Mouse (Mus musculus) heart, postnatal 0 days (tissue): ENCODE measurements around the gene Cd5. TPM values are rescaled to one million over a fixed set of nuclear protein-coding genes. Genes with fewer than 3 reads are reported as not detected.

Experiments
- ATAC-seq: fragments of 200-750 bp; cut with Nextera tagmentation; 2 replicates; pipeline ENCODE4 v1.8.0; 2017; ENCODE audit warnings: low read depth, moderate number of reproducible peaks, moderate library complexity; ENCODE audit not compliant: insufficient read depth
- DNase-seq: peaks from one replicate; pipeline ENCODE4 v3.0.0-alpha.2; 2016; ENCODE audit warnings: low spot score
- H3K27ac ChIP-seq: fragments of 300-500 bp; sonication (generic); 2 replicates; pipeline ENCODE4 v1.5.1; 2014; ENCODE audit warnings: low read depth, mild to moderate bottlenecking
- H3K27me3 ChIP-seq: fragments of 300-500 bp; sonication (generic); 2 replicates; pipeline ENCODE4 v1.6.1; 2014; ENCODE audit warnings: low read length, mixed read lengths; ENCODE audit not compliant: control insufficient read depth, insufficient read depth
- H3K36me3 ChIP-seq: fragments of 300-500 bp; sonication (generic); replicated peaks from 2 replicates; pipeline ENCODE4 v1.6.1; 2014; ENCODE audit warnings: low read length, mixed read lengths; ENCODE audit not compliant: control insufficient read depth, insufficient read depth
- H3K4me1 ChIP-seq: fragments of 300-500 bp; sonication (generic); 2 replicates; pipeline ENCODE4 v1.6.1; 2014; ENCODE audit warnings: antibody characterized with exemption; ENCODE audit not compliant: control insufficient read depth, insufficient read depth
- H3K4me2 ChIP-seq: fragments of 300-500 bp; sonication (generic); 2 replicates; pipeline ENCODE4 v1.6.1; 2014; ENCODE audit warnings: low read depth, mild to moderate bottlenecking, low read length, moderate library complexity
- H3K4me3 ChIP-seq: fragments of 300-500 bp; sonication (generic); 2 replicates; pipeline ENCODE4 v1.5.1; 2014; ENCODE audit warnings: low read depth, low read length
- H3K9ac ChIP-seq: fragments of 300-500 bp; sonication (generic); replicated peaks from 2 replicates; pipeline ENCODE4 v1.6.1; 2014; ENCODE audit warnings: low read depth, low read length, mixed read lengths
- H3K9me3 ChIP-seq: fragments of 300-500 bp; sonication (generic); replicated peaks from 2 replicates; pipeline ENCODE4 v1.6.1; 2016; ENCODE audit warnings: low read length; ENCODE audit not compliant: control insufficient read depth
- CTCF ChIP-seq: IDR thresholded peaks from 2 replicates; pipeline ENCODE4 v1.5.1; 2016; ENCODE audit warnings: antibody characterized with exemption, control low read depth, low read depth
- EP300 ChIP-seq: IDR thresholded peaks from 2 replicates; pipeline ENCODE4 v1.6.1; 2016; ENCODE audit warnings: antibody characterized with exemption, low read depth
- WGBS: fragments of 180-500 bp; shearing (Covaris S2); extraction: QIAGEN DNeasy Blood & Tissue Kit; methylation state at CpG from one replicate; pipeline ENCODE4 v1.1.7; 2014; 5-methylcytosine and 5-hydroxymethylcytosine counted together
- polyA plus RNA-seq: library from polyadenylated mRNA; unstranded; fragments of >200 nt; fragmentation: Nextera tagmentation; extraction: Ambion mirVana; gene quantifications from 2 replicates; pipeline ENCODE4 v1.2.1, GENCODE M21; 2015
- total RNA-seq: library from RNA; depleted of rRNA; stranded (reverse); fragments of >200 nt; gene quantifications from 2 replicates; pipeline ENCODE4 v1.2.3, GENCODE M21; 2014; ENCODE audit warnings: low replicate concordance

Cd5 gene
- total and polyA plus RNA-seq, 2 experiments from 2014 or later, result 0.12 TPM; not detected in 1

DNA sequence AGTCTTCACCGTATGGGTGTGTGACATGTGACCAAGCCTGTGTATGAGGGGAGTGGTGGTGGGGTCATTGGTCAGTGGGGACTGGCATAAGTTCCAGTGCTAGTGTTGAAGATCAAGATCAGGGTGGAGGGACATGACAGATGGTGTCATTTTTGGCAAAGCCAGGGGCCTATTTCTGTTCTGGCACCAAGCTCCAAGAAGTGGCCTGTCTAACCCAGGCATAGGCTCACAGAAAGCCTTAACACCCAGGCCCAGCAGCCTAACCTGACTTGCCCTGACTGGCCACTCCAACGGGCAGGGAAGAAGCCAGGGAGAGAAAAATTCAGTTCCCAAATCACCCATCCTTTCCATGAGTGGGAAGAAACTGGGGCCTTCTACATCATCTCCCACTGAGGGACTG is 18.7 kb upstream of the Cd5 start:
- no peaks in the 10 kb centered on the region for H3K27me3 ChIP-seq
- H3K4me2 ChIP-seq, result no peak overlapping the region
- ATAC-seq (no peak), DNase-seq (no peak)
- peaks cover 23% of the 10 kb centered on the region for H3K4me1 ChIP-seq
- H3K9me3 ChIP-seq, result no peaks in the 10 kb centered on the region
- no peak overlapping the region for H3K27ac ChIP-seq
- 86% methylated on average over 2 of the region's 2 CpGs for WGBS
- no peak overlapping the region for H3K4me3 ChIP-seq
- TF ChIP-seq CTCF (no peak), EP300 (no peak)
- no peak overlapping the region for H3K9ac ChIP-seq
- no peaks in the 10 kb centered on the region for H3K36me3 ChIP-seq

DNA sequence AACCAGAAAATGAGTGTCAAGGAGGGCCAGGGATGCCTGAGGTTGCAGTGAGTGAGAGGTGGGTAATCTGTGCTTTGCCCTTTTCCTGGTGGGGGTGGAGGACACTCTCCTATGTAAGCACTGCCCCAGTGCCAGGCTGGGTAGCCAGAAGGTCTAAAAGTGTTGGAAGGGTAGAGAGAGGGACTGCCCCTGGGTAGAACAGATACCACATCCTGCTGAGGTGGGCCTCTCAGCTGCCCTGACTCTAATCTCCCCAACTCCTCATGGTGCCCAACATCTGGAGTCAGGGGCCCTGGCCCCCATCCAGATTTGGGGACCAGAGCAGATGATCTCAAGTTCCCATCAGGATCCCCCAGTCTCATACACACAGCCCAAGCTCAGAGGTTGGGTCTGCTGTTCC is 18.3 kb upstream of the Cd5 start:
- ATAC-seq (no peak), DNase-seq (no peak)
- Histone ChIP-seq H3K36me3 (no peaks in the 10 kb centered on the region), H3K27ac (no peak overlapping the region), H3K4me1 (peaks cover 23% of the 10 kb centered on the region), H3K9ac (no peak overlapping the region), H3K4me3 (no peak overlapping the region), H3K9me3 (no peaks in the 10 kb centered on the region), H3K27me3 (no peaks in the 10 kb centered on the region), H3K4me2 (no peak overlapping the region)
- TF ChIP-seq CTCF, result no peak
- TF ChIP-seq EP300, result no peak

DNA sequence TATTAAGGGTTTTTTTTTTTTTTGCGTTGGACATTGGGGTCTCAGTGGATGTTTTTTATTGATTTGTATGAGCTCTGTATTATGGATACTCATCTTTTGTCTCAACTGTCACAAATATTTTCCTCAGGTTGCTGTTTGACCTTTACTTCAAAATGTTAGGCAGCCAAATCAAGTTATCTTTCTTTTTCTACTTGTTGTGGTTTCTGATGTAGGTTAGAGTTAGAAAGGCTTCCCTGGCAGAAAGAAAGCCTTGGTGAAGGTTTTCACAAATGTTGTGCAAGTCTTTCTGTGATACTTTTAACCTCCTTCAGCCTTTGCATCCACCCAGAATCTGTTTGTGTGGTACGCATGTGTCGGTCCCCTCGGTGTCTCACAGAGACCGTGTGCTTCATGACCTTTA is 13.8 kb upstream of the Cd5 start:
- Histone ChIP-seq H3K4me3 (no peak overlapping the region), H3K27ac (no peak overlapping the region), H3K9ac (no peak overlapping the region), H3K27me3 (no peaks in the 10 kb centered on the region), H3K9me3 (no peaks in the 10 kb centered on the region), H3K4me2 (no peak overlapping the region), H3K36me3 (no peaks in the 10 kb centered on the region), H3K4me1 (no peaks in the 10 kb centered on the region; the same call in 1 of the 2 replicates)
- WGBS, result 81% methylated on average over 5 of the region's 5 CpGs
- TF ChIP-seq EP300 (no peak), CTCF (no peak)
- no peak for DNase-seq
- no peak for ATAC-seq

DNA sequence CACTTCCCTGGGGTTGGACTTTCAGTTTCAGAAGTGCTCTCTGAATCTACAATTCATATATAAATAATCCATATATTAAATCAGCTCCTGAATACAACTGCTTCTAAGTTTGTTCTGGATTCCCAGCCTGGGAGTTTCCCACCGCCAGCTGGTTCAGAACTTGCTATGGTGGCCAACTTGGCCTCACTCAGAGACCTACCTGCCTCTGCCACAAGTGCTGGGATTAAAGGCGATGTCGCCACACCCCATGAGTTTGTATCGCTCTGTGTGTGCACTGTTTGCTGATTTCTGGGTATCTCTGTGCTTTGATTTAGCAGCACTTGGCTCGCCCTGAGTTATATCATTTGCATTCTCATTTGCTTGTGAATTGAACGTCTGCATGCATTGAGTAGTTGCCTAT is 13.3 kb upstream of the Cd5 start:
- no peak for ATAC-seq
- Histone ChIP-seq H3K36me3 (no peaks in the 10 kb centered on the region), H3K4me1 (no peaks in the 10 kb centered on the region; the same call in 1 of the 2 replicates), H3K27ac (no peak overlapping the region), H3K27me3 (no peaks in the 10 kb centered on the region), H3K9ac (no peak overlapping the region), H3K4me2 (no peak overlapping the region), H3K9me3 (no peaks in the 10 kb centered on the region), H3K4me3 (no peak overlapping the region)
- DNase-seq, result no peak
- TF ChIP-seq EP300 (no peak), CTCF (no peak)
- WGBS, result 90% methylated on average over 6 of the region's 6 CpGs

DNA sequence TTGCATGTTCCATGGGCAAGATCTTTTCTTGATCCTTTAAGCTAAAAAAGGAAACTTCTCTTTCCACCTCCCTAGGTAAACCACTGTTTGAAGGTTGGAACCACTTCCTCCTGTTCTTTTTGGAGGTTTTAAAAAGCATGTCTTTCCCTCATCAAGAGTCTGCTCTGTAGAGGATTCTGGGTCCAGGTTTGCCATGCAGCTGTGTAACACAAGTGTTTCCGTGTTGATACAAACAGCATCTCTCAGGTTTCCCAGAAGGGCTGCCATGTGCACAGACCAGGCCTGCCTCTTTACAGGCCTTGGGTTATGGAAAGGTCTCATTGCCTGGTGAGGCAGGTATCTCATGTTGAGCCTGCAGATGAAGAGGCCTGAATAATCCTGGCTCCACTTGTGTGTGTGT is 12.8 kb upstream of the Cd5 start:
- Histone ChIP-seq H3K27me3 (no peaks in the 10 kb centered on the region), H3K4me2 (no peak overlapping the region), H3K27ac (no peak overlapping the region), H3K4me3 (no peak overlapping the region), H3K9me3 (no peaks in the 10 kb centered on the region), H3K9ac (no peak overlapping the region), H3K4me1 (no peaks in the 10 kb centered on the region), H3K36me3 (no peaks in the 10 kb centered on the region)
- DNase-seq (no peak), ATAC-seq (no peak)
- 89% methylated on average over 1 of the region's 1 CpGs for WGBS
- TF ChIP-seq EP300 (no peak), CTCF (no peak)

DNA sequence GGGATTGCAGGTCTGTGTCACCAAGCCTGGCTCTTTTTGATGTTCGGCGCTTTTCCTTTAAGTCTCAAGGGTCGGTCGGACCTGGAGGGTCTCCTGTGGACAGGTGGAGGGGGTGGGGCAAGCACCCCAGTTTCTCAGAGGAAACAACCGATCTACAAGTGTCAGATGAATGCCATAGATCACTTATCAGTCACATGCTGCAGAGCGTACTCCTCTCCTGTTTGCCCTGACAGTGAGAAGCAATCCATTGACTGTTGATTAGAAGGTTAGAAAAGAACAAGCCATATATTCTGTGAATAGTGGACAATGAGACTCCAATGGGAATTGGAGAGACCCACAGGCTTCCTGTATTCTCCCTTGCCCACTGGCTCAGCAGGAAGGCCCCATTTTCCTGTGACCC is 11.4 kb upstream of the Cd5 start:
- H3K4me3 ChIP-seq, result no peak overlapping the region
- H3K4me1 ChIP-seq, result no peaks in the 10 kb centered on the region
- no peak overlapping the region for H3K27ac ChIP-seq
- H3K4me2 ChIP-seq, result no peak overlapping the region
- TF ChIP-seq EP300 (no peak), CTCF (no peak)
- DNase-seq (no peak), ATAC-seq (no peak)
- H3K36me3 ChIP-seq, result no peaks in the 10 kb centered on the region
- no peaks in the 10 kb centered on the region for H3K27me3 ChIP-seq
- no peaks in the 10 kb centered on the region for H3K9me3 ChIP-seq
- 80% methylated on average over 6 of the region's 6 CpGs for WGBS
- no peak overlapping the region for H3K9ac ChIP-seq
